Mouse (Mus musculus): ENCODE measurements around the gene Clstn3.
"Not testable (repeated sequence)": the region's sequence is repeated elsewhere in the genome, so short reads cannot be mapped to it uniquely, and the experiment has no call there.

Clstn3 gene

DNA sequence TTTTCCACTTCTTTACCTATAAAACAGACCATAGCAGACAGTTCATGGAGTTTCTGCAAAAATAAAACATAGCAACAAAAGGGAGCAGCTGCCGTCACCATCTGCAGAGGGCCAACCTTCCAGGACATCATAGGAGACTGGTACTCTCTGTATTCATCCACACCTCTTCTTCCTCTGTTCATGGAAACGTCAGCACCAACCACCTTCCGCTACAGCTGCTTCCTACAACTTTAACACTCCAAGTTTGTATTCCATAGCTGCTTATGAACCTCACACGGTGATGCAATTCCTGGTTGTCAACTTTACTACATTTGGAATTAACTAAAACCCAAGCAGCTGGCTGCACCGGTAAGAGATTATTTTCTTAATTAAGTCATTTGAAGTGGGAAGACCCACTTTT lies 56.2 kb downstream of the Clstn3 start:
- DNase-seq (ENCODE audit: low spot score): peak; percentile 1

DNA sequence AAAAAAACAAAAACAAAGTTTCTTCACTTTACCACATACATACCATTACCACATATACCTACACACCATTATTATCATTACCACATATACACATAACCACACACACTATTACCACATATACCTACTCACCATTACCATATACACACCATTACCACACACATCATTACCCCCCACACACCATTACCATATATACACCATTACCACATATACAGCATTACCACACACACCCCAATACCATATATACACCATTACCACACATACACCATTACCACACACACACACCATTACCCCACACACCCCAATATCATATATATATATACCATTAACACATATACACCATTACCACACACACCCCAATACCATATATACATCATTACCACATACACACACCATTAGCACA lies 57.4 kb downstream of the Clstn3 start:
- no peak for DNase-seq (ENCODE audit: low spot score)

DNA sequence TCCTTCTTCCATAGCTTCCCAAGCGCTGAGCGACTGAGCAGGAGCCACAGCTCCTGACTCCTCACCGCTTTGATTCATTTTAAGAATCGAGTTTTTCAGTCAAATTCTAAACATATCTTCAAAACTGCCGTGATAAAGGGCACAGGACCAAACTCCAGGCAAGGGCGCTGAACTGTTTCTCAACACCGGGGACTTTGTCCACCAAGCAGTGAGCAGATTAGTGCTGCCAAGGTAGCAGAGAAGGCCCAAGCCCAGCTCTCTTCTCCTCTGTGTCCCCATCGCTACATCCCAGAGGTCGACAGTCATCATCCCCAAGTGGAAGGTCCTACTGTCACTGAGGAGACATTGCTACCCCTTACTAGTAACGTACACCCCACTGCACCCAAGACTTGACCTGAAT lies 58.3 kb downstream of the Clstn3 start:
- no peak for DNase-seq (ENCODE audit: low spot score)

DNA sequence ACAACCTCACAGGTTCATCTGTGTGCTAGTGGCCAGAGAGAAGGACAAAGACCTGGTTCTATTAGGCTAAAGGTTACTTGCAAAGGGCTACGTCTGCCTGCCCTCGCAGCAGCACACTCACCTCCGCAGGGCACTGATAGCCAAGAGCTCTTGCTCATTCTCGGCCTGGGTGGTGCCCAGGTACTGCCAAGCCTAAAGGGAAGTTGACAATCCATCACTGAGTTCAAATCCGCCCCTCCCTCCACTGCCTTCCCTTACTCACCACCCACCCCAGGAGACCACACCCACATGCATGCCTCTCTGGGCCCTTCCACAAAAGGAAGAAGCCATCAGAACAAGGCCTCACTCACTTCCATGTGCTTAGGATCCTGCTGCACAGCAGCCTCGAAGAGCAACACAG lies 64.9 kb downstream of the Clstn3 start:
- DNase-seq (ENCODE audit: low spot score): no peak

DNA sequence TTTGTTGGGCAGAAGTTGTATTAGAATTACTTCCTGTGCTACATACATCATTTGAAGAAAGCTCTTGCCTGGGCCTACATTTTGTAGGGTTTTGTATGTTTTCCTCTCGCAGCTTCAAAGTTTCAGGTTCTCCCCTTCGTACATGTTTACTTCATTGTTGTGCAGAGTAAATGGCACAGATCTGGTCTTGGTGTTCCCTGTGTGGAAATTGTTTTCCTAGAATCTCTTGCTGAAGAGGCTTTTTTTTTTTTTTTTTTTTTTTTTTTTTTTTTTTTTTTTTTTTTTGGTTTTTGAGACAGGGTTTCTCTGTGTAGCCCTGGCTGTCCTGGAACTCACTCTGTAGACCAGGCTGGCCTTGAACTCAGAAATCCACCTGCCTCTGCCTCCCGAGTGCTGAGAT lies 69.6 kb downstream of the Clstn3 start:
- DNase-seq (ENCODE audit: low spot score): not testable (repeated sequence)

Data from urinary bladder, postnatal 14 days (tissue).